Mouse (Mus musculus) liver, embryonic 15.5 days (tissue): ENCODE data around the gene Npb. TPM values are rescaled to one million over a fixed set of nuclear protein-coding genes. Genes with fewer than 3 reads are reported as not detected.

Experiments
- microRNA-seq: library from miRNA; unstranded; fragments of <30 nt; microRNA quantifications from one replicate; pipeline ENCODE4, GENCODE M21; 2016
- polyA plus RNA-seq: library from polyadenylated mRNA; unstranded; fragments of >200 nt; fragmentation: Nextera tagmentation; extraction: Ambion mirVana; gene quantifications from 2 replicates; pipeline ENCODE4 v1.2.1, GENCODE M21; 2015

The Npb gene
- polyA plus RNA-seq, 1 experiment from 2014 or later = 15.8 TPM

Small RNA genes within 50 kb of the gene (microRNA-seq; reads per million reads assigned to microRNA genes)
- gene Mir6936 = 3.6 reads per million, percentile 9 among the genes with 10 or more reads in this experiment

Other genes with a start within 250 kb of the Npb start
- gene Fscn2, start 246.9 kb upstream of the Npb start, polyA plus RNA-seq = not detected in 2 replicates
- 6.2 and 7.2 TPM in 2 replicates for gene Faap100, start 229.7 kb upstream of the Npb start, polyA plus RNA-seq
- 20.6 and 24.3 TPM in 2 replicates for gene Nploc4, start 170.8 kb upstream of the Npb start, polyA plus RNA-seq
- gene Tspan10, start 165.8 kb upstream of the Npb start, polyA plus RNA-seq = not detected in 2 replicates
- 0.17 TPM in 1 of 2 replicates, not detected in the other for gene Pde6g, start 155.0 kb upstream of the Npb start, polyA plus RNA-seq
- 6.8 and 7.1 TPM in 2 replicates for gene Oxld1, start 150.4 kb upstream of the Npb start, polyA plus RNA-seq
- 13.0 and 14.2 TPM in 2 replicates for gene Ccdc137, start 150.4 kb upstream of the Npb start, polyA plus RNA-seq
- 13.7 and 14.0 TPM in 2 replicates for gene Arl16, start 140.9 kb upstream of the Npb start, polyA plus RNA-seq
- gene Mrpl12, start 123.9 kb upstream of the Npb start, polyA plus RNA-seq = 89.5 and 90.2 TPM in 2 replicates
- 42.8 and 46.5 TPM in 2 replicates for gene Slc25a10, start 116.6 kb upstream of the Npb start, polyA plus RNA-seq
- 16.9 and 20.5 TPM in 2 replicates for gene Gcgr, start 77.8 kb upstream of the Npb start, polyA plus RNA-seq
- gene Mcrip1, start 58.8 kb upstream of the Npb start, polyA plus RNA-seq = 41.8 and 47.6 TPM in 2 replicates
- gene Ppp1r27, start 57.3 kb upstream of the Npb start, polyA plus RNA-seq = 0.36 and 0.38 TPM in 2 replicates
- 635 and 803 TPM in 2 replicates for gene P4hb, start 35.2 kb upstream of the Npb start, polyA plus RNA-seq
- 222 and 238 TPM in 2 replicates for gene Arhgdia, start 26.9 kb upstream of the Npb start, polyA plus RNA-seq
- gene Alyref, start 10.1 kb upstream of the Npb start, polyA plus RNA-seq = 253 and 277 TPM in 2 replicates
- gene Anapc11, start 10.1 kb upstream of the Npb start, polyA plus RNA-seq = 76.2 and 79.0 TPM in 2 replicates
- 138 and 165 TPM in 2 replicates for gene Pcyt2, start 9.5 kb downstream of the Npb start, polyA plus RNA-seq
- gene Sirt7, start 16.8 kb downstream of the Npb start, polyA plus RNA-seq = 32.3 and 36.9 TPM in 2 replicates
- 37.6 and 42.3 TPM in 2 replicates for gene Mafg, start 25.1 kb downstream of the Npb start, polyA plus RNA-seq
- gene Pycr1, start 35.3 kb downstream of the Npb start, polyA plus RNA-seq = 5.1 and 5.7 TPM in 2 replicates
- gene Myadml2, start 39.7 kb downstream of the Npb start, polyA plus RNA-seq = 0.29 and 1.0 TPM in 2 replicates
- 0.33 and 0.40 TPM in 2 replicates for gene Notum, start 52.7 kb downstream of the Npb start, polyA plus RNA-seq
- 45.1 and 47.9 TPM in 2 replicates for gene Aspscr1, start 64.5 kb downstream of the Npb start, polyA plus RNA-seq
- gene Cenpx, start 105.3 kb downstream of the Npb start, polyA plus RNA-seq = 80.9 and 88.4 TPM in 2 replicates
- 9.7 and 11.5 TPM in 2 replicates for gene Lrrc45, start 105.4 kb downstream of the Npb start, polyA plus RNA-seq
- gene Rac3, start 113.0 kb downstream of the Npb start, polyA plus RNA-seq = 0.96 and 1.5 TPM in 2 replicates
- gene Dcxr, start 118.8 kb downstream of the Npb start, polyA plus RNA-seq = 20.2 and 24.6 TPM in 2 replicates
- gene Cbr2, start 123.6 kb downstream of the Npb start, polyA plus RNA-seq = 0.37 TPM in 1 of 2 replicates, not detected in the other
- 0.94 and 2.6 TPM in 2 replicates for gene Hmga1b, start 154.3 kb downstream of the Npb start, polyA plus RNA-seq
- gene Rfng, start 175.7 kb downstream of the Npb start, polyA plus RNA-seq = 11.5 and 12.0 TPM in 2 replicates
- gene Gps1, start 175.8 kb downstream of the Npb start, polyA plus RNA-seq = 72.0 and 77.3 TPM in 2 replicates
- 58.3 and 61.3 TPM in 2 replicates for gene Dus1l, start 187.9 kb downstream of the Npb start, polyA plus RNA-seq
- 20.1 and 24.9 TPM in 2 replicates for gene Fasn, start 216.1 kb downstream of the Npb start, polyA plus RNA-seq